Mouse (Mus musculus): ENCODE data around the gene Rab11fip2. TPM values are rescaled to one million over a fixed set of nuclear protein-coding genes. Genes with fewer than 3 reads are reported as not detected.
A peak's percentile ranks its signal among the peaks of the same experiment; 100 is the strongest.

Rab11fip2 gene
- total and polyA plus RNA-seq, 3 experiments: 4.2 to 114 (median 4.9) TPM

GRCm38 (mm10) chr19:59911554-59911953 is 31.9 kb downstream of the Rab11fip2 start:
- no peaks in the 10 kb centered on the region for H3K36me3 ChIP-seq (ENCODE audit: control insufficient read depth in 1 of 2, insufficient read depth in 2 of 2, low read length in 2 of 2)
- DNase-seq (ENCODE audit: low read depth, low spot score): no peak
- H3K9me3 ChIP-seq (replicated peaks; ENCODE audit: insufficient read depth, low read length): no peaks in the 10 kb centered on the region
- H3K27me3 ChIP-seq (ENCODE audit: control insufficient read depth in 1 of 2, insufficient read depth in 2 of 2, low read length in 2 of 2): no peaks in the 10 kb centered on the region
- no peak for TF ChIP-seq KAT2A (conservative IDR thresholded peaks at IDR 0.05; ENCODE audit: low read depth, low read length)
- no peak for TF ChIP-seq ZMIZ1 (IDR thresholded peaks at IDR 0.05; ENCODE audit: low read depth, low read length)
- H3K4me3 ChIP-seq (ENCODE audit: control insufficient read depth in 1 of 2, insufficient read depth in 1 of 2, low read depth in 2 of 2, low read length in 2 of 2): no peak overlapping the region
- no peak overlapping the region for H3K27ac ChIP-seq (ENCODE audit: control insufficient read depth, low read depth, low read length)
- H3K79me2 ChIP-seq (ENCODE audit: control insufficient read depth, insufficient read depth, low read length, poor library complexity): no peaks in the 10 kb centered on the region
- H3K4me1 ChIP-seq (ENCODE audit: control insufficient read depth in 1 of 2, insufficient read depth in 2 of 2, low read length in 2 of 2): no peaks in the 10 kb centered on the region
- no peak overlapping the region for H3K9ac ChIP-seq (ENCODE audit: control insufficient read depth, low read depth, low read length, poor library complexity, severe bottlenecking)

DNA sequence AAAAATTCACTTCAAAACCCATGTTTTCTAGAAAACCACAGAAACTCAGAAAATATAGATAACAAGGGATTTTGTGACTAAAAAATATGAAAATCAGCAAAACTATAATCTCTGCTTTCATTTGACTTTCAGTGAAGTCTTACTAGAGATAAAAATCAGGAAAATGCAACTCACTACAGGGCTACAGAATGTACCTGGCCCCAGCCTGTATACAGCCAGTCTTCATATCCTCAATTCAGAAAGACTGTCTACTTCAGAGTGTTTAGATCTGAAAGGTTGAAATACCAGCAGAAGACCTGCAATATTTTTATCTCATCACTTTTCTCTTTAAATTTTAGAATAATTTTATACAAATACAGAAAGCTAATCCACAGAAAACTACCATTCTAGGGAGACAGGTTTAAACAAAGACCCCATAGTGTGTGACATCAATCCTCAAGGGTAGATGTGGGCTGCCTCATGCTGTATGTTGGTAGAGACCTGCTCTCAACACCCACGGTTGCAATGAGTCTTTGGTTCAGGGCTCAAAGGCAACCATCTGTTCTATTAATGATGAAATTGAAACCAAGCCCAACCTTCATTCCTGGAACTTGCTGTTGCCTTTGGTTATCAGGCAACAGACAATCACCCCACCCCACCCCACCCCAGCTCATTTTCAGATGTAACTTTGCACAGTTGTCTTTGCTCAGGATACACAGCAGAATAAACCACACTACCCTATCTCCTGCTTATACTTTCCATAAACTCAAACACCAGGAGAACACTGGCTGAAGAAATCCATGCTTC is 38.0 kb downstream of the Rab11fip2 start:
- Histone ChIP-seq H3K4me3 (ENCODE audit: control insufficient read depth in 1 of 2, insufficient read depth in 1 of 2, low read depth in 2 of 2, low read length in 2 of 2) (no peak overlapping the region), H3K4me1 (ENCODE audit: control insufficient read depth in 1 of 2, insufficient read depth in 2 of 2, low read length in 2 of 2) (peaks cover 5 to 9% of the 10 kb centered on the region in 2 experiments; a peak in 3 of 4 replicates), H3K79me2 (ENCODE audit: control insufficient read depth, insufficient read depth, low read length, poor library complexity) (no peaks in the 10 kb centered on the region), H3K9me3 (replicated peaks; ENCODE audit: insufficient read depth, low read length) (no peaks in the 10 kb centered on the region), H3K27ac (ENCODE audit: control insufficient read depth, low read depth, low read length) (peak overlapping the region; percentile 51), H3K27me3 (ENCODE audit: control insufficient read depth in 1 of 2, insufficient read depth in 2 of 2, low read length in 2 of 2) (no peaks in the 10 kb centered on the region), H3K36me3 (ENCODE audit: control insufficient read depth in 1 of 2, insufficient read depth in 2 of 2, low read length in 2 of 2) (peaks cover 0 to 14% of the 10 kb centered on the region in 2 experiments; a peak in 2 of 4 replicates), H3K9ac (ENCODE audit: control insufficient read depth, low read depth, low read length, poor library complexity, severe bottlenecking) (no peak overlapping the region)
- peak; percentile 71 for DNase-seq (ENCODE audit: low read depth, low spot score)
- TF ChIP-seq EP300 (IDR thresholded peaks at IDR 0.05; ENCODE audit: low read depth in 1 of 2, low read length in 2 of 2) (peak; percentile 17 to 36; a peak in 1 of 4 replicates), POLR2AphosphoS5 (IDR thresholded peaks at IDR 0.05; ENCODE audit: borderline replicate concordance, low read depth, low read length) (no peak), NELFE (IDR thresholded peaks at IDR 0.05; ENCODE audit: low read depth, low read length) (no peak), CHD1 (IDR thresholded peaks at IDR 0.05; ENCODE audit: low read depth, low read length) (no peak), SIN3A (IDR thresholded peaks at IDR 0.05; ENCODE audit: low read length) (peak; percentile 47), ETS1 (IDR thresholded peaks at IDR 0.05; ENCODE audit: low read depth, low read length) (peak; percentile 21; the same call in 1 of the 2 replicates), MXI1 (IDR thresholded peaks at IDR 0.05; ENCODE audit: low read depth, low read length) (no peak), RAD21 (IDR thresholded peaks at IDR 0.05; ENCODE audit: low read depth, low read length) (no peak), TCF12 (IDR thresholded peaks at IDR 0.05; ENCODE audit: low read depth, low read length) (peak; percentile 23; the same call in 1 of the 2 replicates), BHLHE40 (IDR thresholded peaks at IDR 0.05; ENCODE audit: borderline replicate concordance, low read depth, low read length) (no peak), GATA1 (IDR thresholded peaks at IDR 0.05; ENCODE audit: low read depth, low read length) (no peak), MEF2A (IDR thresholded peaks at IDR 0.05; ENCODE audit: extremely low read depth, insufficient replicate concordance, low read depth, low read length, poor library complexity, severe bottlenecking) (no peak), MYC (IDR thresholded peaks at IDR 0.05; ENCODE audit: low read depth, low read length) (no peak), GABPA (IDR thresholded peaks at IDR 0.05; ENCODE audit: low read depth, low read length) (no peak), CHD2 (IDR thresholded peaks at IDR 0.05; ENCODE audit: low read length) (no peak), ELF1 (IDR thresholded peaks at IDR 0.05; ENCODE audit: low read depth, low read length) (no peak), ZNF384 (IDR thresholded peaks at IDR 0.05; ENCODE audit: low read depth, low read length) (no peak), JUND (IDR thresholded peaks at IDR 0.05; ENCODE audit: low read depth, low read length) (no peak), RCOR1 (IDR thresholded peaks at IDR 0.05; ENCODE audit: low read depth, low read length) (no peak), CTCF (IDR thresholded peaks at IDR 0.05 in 2 of 3, conservative IDR thresholded peaks at IDR 0.05 in 1 of 3; ENCODE audit: control insufficient read depth in 1 of 3, insufficient read depth in 1 of 3, low read depth in 2 of 3, low read length in 3 of 3, poor library complexity in 1 of 3, severe bottlenecking in 1 of 3) (no peak), POLR2AphosphoS2 (IDR thresholded peaks at IDR 0.05; ENCODE audit: low read length) (no peak), ZKSCAN1 (IDR thresholded peaks at IDR 0.05; ENCODE audit: low read depth, low read length) (no peak), UBTF (IDR thresholded peaks at IDR 0.05; ENCODE audit: borderline replicate concordance, insufficient read depth, low read depth, low read length) (no peak), MAZ (IDR thresholded peaks at IDR 0.05; ENCODE audit: low read depth, low read length) (no peak), MYB (IDR thresholded peaks at IDR 0.05; ENCODE audit: low read depth, low read length) (no peak), KAT2A (conservative IDR thresholded peaks at IDR 0.05; ENCODE audit: low read depth, low read length) (no peak), USF1 (IDR thresholded peaks at IDR 0.05; ENCODE audit: low read depth, low read length) (no peak), E2F4 (IDR thresholded peaks at IDR 0.05; ENCODE audit: borderline replicate concordance, low read depth, low read length) (no peak), TBP (IDR thresholded peaks at IDR 0.05; ENCODE audit: low read depth, low read length) (no peak), TAL1 (IDR thresholded peaks at IDR 0.05; ENCODE audit: low read length) (no peak)

All from MEL (cell line).